Mouse (Mus musculus): ENCODE data around the gene Npas3. TPM values are rescaled to one million over a fixed set of nuclear protein-coding genes. Genes with fewer than 3 reads are reported as not detected.

The Npas3 gene
- polyA plus RNA-seq, 1 experiment = 0.04 TPM

- 84% methylated on average over 4 of the region's 4 CpGs for WGBS
- no peak for TF ChIP-seq POLR2A (IDR thresholded peaks at IDR 0.05; ENCODE audit: control insufficient read depth, extremely low read depth, insufficient read depth, low read length, poor library complexity)
- no peak overlapping the region for H3K4me3 ChIP-seq (ENCODE audit: control insufficient read depth, insufficient read depth, low read length)
- DNase-seq = no peak
- H3K27me3 ChIP-seq (ENCODE audit: control insufficient read depth, insufficient read depth, low read length) = no peaks in the 10 kb centered on the region
- no peaks in the 10 kb centered on the region for H3K4me1 ChIP-seq (replicated peaks; ENCODE audit: control insufficient read depth, insufficient read depth, low read length)
- H3K36me3 ChIP-seq (ENCODE audit: control insufficient read depth, insufficient read depth, low read length) = no peaks in the 10 kb centered on the region
- H3K27ac ChIP-seq (ENCODE audit: control insufficient read depth, insufficient read depth, low read length) = no peak overlapping the region
These were observed 173.2 kb downstream of the Npas3 start for GRCm38 (mm10) chr12:53421701-53422100.

- DNase-seq = no peak
- TF ChIP-seq CTCF (IDR thresholded peaks at IDR 0.05; ENCODE audit: borderline replicate concordance, control insufficient read depth, extremely low read depth, insufficient read depth, low read length, poor library complexity) (no peak), POLR2A (IDR thresholded peaks at IDR 0.05; ENCODE audit: control insufficient read depth, extremely low read depth, insufficient read depth, low read length, poor library complexity) (no peak)
- Histone ChIP-seq H3K27ac (ENCODE audit: control insufficient read depth, insufficient read depth, low read length) (no peak overlapping the region), H3K27me3 (ENCODE audit: control insufficient read depth, insufficient read depth, low read length) (no peaks in the 10 kb centered on the region), H3K4me3 (ENCODE audit: control insufficient read depth, insufficient read depth, low read length) (no peak overlapping the region), H3K4me1 (replicated peaks; ENCODE audit: control insufficient read depth, insufficient read depth, low read length) (no peaks in the 10 kb centered on the region), H3K36me3 (ENCODE audit: control insufficient read depth, insufficient read depth, low read length) (no peaks in the 10 kb centered on the region)
- 93% methylated on average over 2 of the region's 2 CpGs for WGBS
These were observed 175.2 kb downstream of the Npas3 start for GRCm38 (mm10) chr12:53423631-53424030.

- TF ChIP-seq CTCF (IDR thresholded peaks at IDR 0.05; ENCODE audit: borderline replicate concordance, control insufficient read depth, extremely low read depth, insufficient read depth, low read length, poor library complexity) = no peak
- TF ChIP-seq POLR2A (IDR thresholded peaks at IDR 0.05; ENCODE audit: control insufficient read depth, extremely low read depth, insufficient read depth, low read length, poor library complexity) = no peak
- DNase-seq = no peak
- H3K27ac ChIP-seq (ENCODE audit: control insufficient read depth, insufficient read depth, low read length) = no peak overlapping the region
- H3K4me3 ChIP-seq (ENCODE audit: control insufficient read depth, insufficient read depth, low read length) = no peak overlapping the region
- no peaks in the 10 kb centered on the region for H3K27me3 ChIP-seq (ENCODE audit: control insufficient read depth, insufficient read depth, low read length)
- no peaks in the 10 kb centered on the region for H3K4me1 ChIP-seq (replicated peaks; ENCODE audit: control insufficient read depth, insufficient read depth, low read length)
- WGBS = 92% methylated on average over 2 of the region's 2 CpGs
- no peaks in the 10 kb centered on the region for H3K36me3 ChIP-seq (ENCODE audit: control insufficient read depth, insufficient read depth, low read length)
These were observed 177.5 kb downstream of the Npas3 start for GRCm38 (mm10) chr12:53426006-53426405.

- TF ChIP-seq CTCF (IDR thresholded peaks at IDR 0.05; ENCODE audit: borderline replicate concordance, control insufficient read depth, extremely low read depth, insufficient read depth, low read length, poor library complexity) (no peak), POLR2A (IDR thresholded peaks at IDR 0.05; ENCODE audit: control insufficient read depth, extremely low read depth, insufficient read depth, low read length, poor library complexity) (no peak)
- H3K4me3 ChIP-seq (ENCODE audit: control insufficient read depth, insufficient read depth, low read length) = no peak overlapping the region
- H3K27me3 ChIP-seq (ENCODE audit: control insufficient read depth, insufficient read depth, low read length) = no peaks in the 10 kb centered on the region
- no peak overlapping the region for H3K27ac ChIP-seq (ENCODE audit: control insufficient read depth, insufficient read depth, low read length)
- no peaks in the 10 kb centered on the region for H3K4me1 ChIP-seq (replicated peaks; ENCODE audit: control insufficient read depth, insufficient read depth, low read length)
- no peak for DNase-seq
- H3K36me3 ChIP-seq (ENCODE audit: control insufficient read depth, insufficient read depth, low read length) = no peaks in the 10 kb centered on the region
- 94% methylated on average over 10 of the region's 10 CpGs for WGBS
These were observed 178.7 kb downstream of the Npas3 start for GRCm38 (mm10) chr12:53427153-53427552.

- H3K4me3 ChIP-seq (ENCODE audit: control insufficient read depth, insufficient read depth, low read length) = no peak overlapping the region
- H3K36me3 ChIP-seq (ENCODE audit: control insufficient read depth, insufficient read depth, low read length) = no peaks in the 10 kb centered on the region
- 43% methylated on average over 2 of the region's 2 CpGs for WGBS
- H3K27me3 ChIP-seq (ENCODE audit: control insufficient read depth, insufficient read depth, low read length) = no peaks in the 10 kb centered on the region
- TF ChIP-seq CTCF (IDR thresholded peaks at IDR 0.05; ENCODE audit: borderline replicate concordance, control insufficient read depth, extremely low read depth, insufficient read depth, low read length, poor library complexity) (no peak), POLR2A (IDR thresholded peaks at IDR 0.05; ENCODE audit: control insufficient read depth, extremely low read depth, insufficient read depth, low read length, poor library complexity) (no peak)
- H3K27ac ChIP-seq (ENCODE audit: control insufficient read depth, insufficient read depth, low read length) = no peak overlapping the region
- no peak for DNase-seq
- no peaks in the 10 kb centered on the region for H3K4me1 ChIP-seq (replicated peaks; ENCODE audit: control insufficient read depth, insufficient read depth, low read length)
These were observed 193.6 kb downstream of the Npas3 start for GRCm38 (mm10) chr12:53442029-53442428.

GRCm38 (mm10) chr12:53447469-53447868 lies 199.0 kb downstream of the Npas3 start:
- TF ChIP-seq POLR2A (IDR thresholded peaks at IDR 0.05; ENCODE audit: control insufficient read depth, extremely low read depth, insufficient read depth, low read length, poor library complexity) (no peak), CTCF (IDR thresholded peaks at IDR 0.05; ENCODE audit: borderline replicate concordance, control insufficient read depth, extremely low read depth, insufficient read depth, low read length, poor library complexity) (no peak)
- no peak for DNase-seq
- no peaks in the 10 kb centered on the region for H3K36me3 ChIP-seq (ENCODE audit: control insufficient read depth, insufficient read depth, low read length)
- H3K4me1 ChIP-seq (replicated peaks; ENCODE audit: control insufficient read depth, insufficient read depth, low read length) = no peaks in the 10 kb centered on the region
- no peak overlapping the region for H3K4me3 ChIP-seq (ENCODE audit: control insufficient read depth, insufficient read depth, low read length)
- no peaks in the 10 kb centered on the region for H3K27me3 ChIP-seq (ENCODE audit: control insufficient read depth, insufficient read depth, low read length)
- H3K27ac ChIP-seq (ENCODE audit: control insufficient read depth, insufficient read depth, low read length) = no peak overlapping the region
- 86% methylated on average over 8 of the region's 8 CpGs for WGBS

GRCm38 (mm10) chr12:53448040-53448439 lies 199.6 kb downstream of the Npas3 start:
- DNase-seq = no peak
- H3K27ac ChIP-seq (ENCODE audit: control insufficient read depth, insufficient read depth, low read length) = no peak overlapping the region
- no peaks in the 10 kb centered on the region for H3K36me3 ChIP-seq (ENCODE audit: control insufficient read depth, insufficient read depth, low read length)
- WGBS = 82% methylated on average over 3 of the region's 3 CpGs
- H3K27me3 ChIP-seq (ENCODE audit: control insufficient read depth, insufficient read depth, low read length) = no peaks in the 10 kb centered on the region
- no peak for TF ChIP-seq POLR2A (IDR thresholded peaks at IDR 0.05; ENCODE audit: control insufficient read depth, extremely low read depth, insufficient read depth, low read length, poor library complexity)
- no peak for TF ChIP-seq CTCF (IDR thresholded peaks at IDR 0.05; ENCODE audit: borderline replicate concordance, control insufficient read depth, extremely low read depth, insufficient read depth, low read length, poor library complexity)
- H3K4me1 ChIP-seq (replicated peaks; ENCODE audit: control insufficient read depth, insufficient read depth, low read length) = no peaks in the 10 kb centered on the region
- no peak overlapping the region for H3K4me3 ChIP-seq (ENCODE audit: control insufficient read depth, insufficient read depth, low read length)
